Mouse (Mus musculus): ENCODE results near the gene Fgf13. TPM values are rescaled to one million over a fixed set of nuclear protein-coding genes. Genes with fewer than 3 reads are reported as not detected.

Gene Fgf13
- polyA plus RNA-seq, 1 experiment from 2014 or later = 164 TPM

GRCm38 (mm10) chrX:59072083-59072482, 495.8 kb downstream of the Fgf13 start:
- no peak overlapping the region for H3K9ac ChIP-seq
- no peak for ATAC-seq (ENCODE audit: low FRiP score)
- no peak overlapping the region for H3K4me2 ChIP-seq
- WGBS = 92% methylated on average over 3 of the region's 3 CpGs
- H3K4me3 ChIP-seq = no peak overlapping the region
- H3K27me3 ChIP-seq = no peaks in the 10 kb centered on the region
- H3K27ac ChIP-seq = no peak overlapping the region
- no peaks in the 10 kb centered on the region for H3K36me3 ChIP-seq
- H3K4me1 ChIP-seq (replicated peaks) = no peaks in the 10 kb centered on the region
- no peaks in the 10 kb centered on the region for H3K9me3 ChIP-seq

DNA sequence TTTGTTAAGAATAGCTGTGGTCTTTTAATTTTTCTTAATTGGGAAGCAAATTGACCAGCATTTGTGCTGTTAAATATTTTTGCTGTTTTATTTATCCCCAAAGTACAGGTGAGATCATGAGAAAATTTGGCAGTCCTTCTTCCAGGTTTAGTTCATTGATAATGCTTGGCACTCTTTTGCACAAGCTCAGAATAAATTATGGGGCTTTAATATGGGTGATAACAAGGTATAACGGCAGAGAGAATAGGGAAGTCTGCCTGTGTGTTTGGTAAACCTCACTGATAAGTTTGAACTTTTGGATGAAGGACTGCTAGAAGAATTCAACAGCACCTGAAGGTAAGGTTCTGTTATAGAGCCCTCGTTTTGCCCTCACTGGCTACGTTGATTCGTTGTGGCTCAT, 504.7 kb downstream of the Fgf13 start:
- H3K9ac ChIP-seq = no peak overlapping the region
- WGBS = 88% methylated on average over 4 of the region's 4 CpGs
- H3K36me3 ChIP-seq = no peaks in the 10 kb centered on the region
- H3K4me3 ChIP-seq = no peak overlapping the region
- no peaks in the 10 kb centered on the region for H3K27me3 ChIP-seq
- no peak overlapping the region for H3K4me2 ChIP-seq
- no peaks in the 10 kb centered on the region for H3K9me3 ChIP-seq
- no peaks in the 10 kb centered on the region for H3K4me1 ChIP-seq (replicated peaks)
- ATAC-seq (ENCODE audit: low FRiP score) = no peak
- no peak overlapping the region for H3K27ac ChIP-seq

GRCm38 (mm10) chrX:59034969-59035368, 532.9 kb downstream of the Fgf13 start:
- Histone ChIP-seq H3K36me3 (no peaks in the 10 kb centered on the region), H3K4me3 (no peak overlapping the region), H3K4me1 (replicated peaks) (no peaks in the 10 kb centered on the region), H3K9me3 (no peaks in the 10 kb centered on the region), H3K27ac (no peak overlapping the region), H3K4me2 (no peak overlapping the region), H3K27me3 (no peaks in the 10 kb centered on the region), H3K9ac (no peak overlapping the region)
- 80% methylated on average over 1 of the region's 1 CpGs for WGBS
- ATAC-seq (ENCODE audit: low FRiP score) = no peak

MicroRNAs within 50 kb of the gene (microRNA counts, 519-probe panel; counts per million panel counts)
- 2,085 counts per million, percentile 13 among the panel's probes with 10 or more counts for microRNA mmu-miR-504

Small RNAs within 50 kb of the gene (microRNA-seq; reads per million reads assigned to microRNA genes)
- gene Mir504 = 15.4 reads per million, percentile 27 among the genes with 10 or more reads in this experiment

Data from hindbrain, embryonic 13.5 days (tissue).